Mouse (Mus musculus): Measurements from ENCODE around the gene Pdzd4.

DNA sequence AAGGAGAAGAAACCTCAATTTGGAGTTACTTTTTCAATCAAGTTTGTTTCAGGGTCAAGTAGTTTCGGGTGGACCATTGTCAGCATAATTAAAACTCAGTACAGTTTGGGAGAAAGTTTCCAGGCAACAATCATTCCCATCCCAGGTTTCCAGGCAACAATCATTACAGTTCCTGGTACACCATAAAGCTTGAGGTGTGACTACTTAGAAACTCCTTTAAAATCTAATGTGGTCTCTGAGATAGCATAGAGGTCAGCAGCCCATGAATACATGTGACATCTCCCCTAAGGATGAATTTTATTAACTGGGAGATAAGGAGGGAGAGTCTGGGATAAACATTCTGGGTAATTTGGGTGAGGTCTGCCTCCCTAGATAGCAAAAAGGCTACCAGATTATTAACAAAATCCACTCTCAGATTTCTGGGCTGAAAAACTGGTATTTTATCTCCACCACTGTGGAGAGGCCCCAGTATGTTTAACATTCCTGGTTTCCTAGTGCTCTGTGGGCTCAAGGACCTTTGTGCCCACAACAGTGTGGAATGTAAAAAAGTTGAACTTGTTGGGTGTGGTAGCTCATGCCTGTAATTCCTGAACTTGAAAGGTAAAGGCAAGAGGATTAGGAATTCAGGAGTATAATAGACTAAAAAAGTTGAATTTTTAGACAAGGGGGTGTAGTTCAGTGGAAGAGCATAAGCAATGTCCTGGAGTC, 79.8 kb downstream of the Pdzd4 start:
- no peak for TF ChIP-seq CTCF (IDR thresholded peaks at IDR 0.05)
- no peak for TF ChIP-seq POLR2A (IDR thresholded peaks at IDR 0.05; ENCODE audit: insufficient read depth, low read depth, low read length)

All from heart, adult 2 months (tissue).